Mouse (Mus musculus): ENCODE data around the gene Cnbp.

Gene Cnbp

DNA sequence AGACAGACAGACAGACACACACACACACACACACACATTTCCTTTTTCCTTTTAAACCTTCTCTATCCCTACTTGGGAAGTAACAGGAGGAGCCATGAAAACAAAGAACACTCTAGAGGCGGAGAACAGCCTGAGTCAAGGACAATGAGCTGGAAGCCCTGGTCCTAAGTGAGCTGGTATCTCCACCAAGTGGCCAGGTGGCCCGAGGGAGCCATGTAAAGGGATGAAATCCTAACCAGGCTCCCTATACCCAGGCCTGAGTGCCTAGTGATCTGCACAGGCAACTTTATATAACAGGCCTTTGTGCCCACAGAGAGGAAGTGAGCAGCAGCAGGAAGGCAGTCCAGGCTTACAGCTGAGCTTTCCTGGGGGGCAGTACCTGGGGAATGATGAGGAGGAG lies 44.0 kb downstream of the Cnbp start:
- DNase-seq (ENCODE audit: inconsistent age in 2 of 2, low spot score in 1 of 2): peak; percentile 43 to 68

DNA sequence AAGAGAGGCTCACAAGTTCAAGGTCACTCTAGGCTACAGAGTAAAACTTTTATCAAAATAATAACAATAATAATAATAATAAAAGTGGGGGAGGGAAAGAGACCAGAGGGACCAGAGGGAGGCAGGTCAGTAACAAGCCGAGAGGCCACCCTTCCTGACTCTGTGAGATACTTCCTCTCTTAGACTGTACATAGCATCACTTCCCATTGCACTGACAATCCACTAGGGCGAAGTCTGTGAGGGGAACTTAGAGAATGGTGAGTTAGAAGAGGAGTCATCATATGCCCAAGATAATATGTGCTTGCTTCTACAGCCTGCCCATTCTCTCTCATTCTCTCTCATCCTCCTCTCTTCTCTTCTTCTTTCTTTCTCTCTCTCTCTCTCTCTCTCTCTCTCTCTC lies 44.9 kb downstream of the Cnbp start:
- peak in 1 of 2 experiments; percentile 45 for DNase-seq (ENCODE audit: inconsistent age in 2 of 2, low spot score in 1 of 2)

DNA sequence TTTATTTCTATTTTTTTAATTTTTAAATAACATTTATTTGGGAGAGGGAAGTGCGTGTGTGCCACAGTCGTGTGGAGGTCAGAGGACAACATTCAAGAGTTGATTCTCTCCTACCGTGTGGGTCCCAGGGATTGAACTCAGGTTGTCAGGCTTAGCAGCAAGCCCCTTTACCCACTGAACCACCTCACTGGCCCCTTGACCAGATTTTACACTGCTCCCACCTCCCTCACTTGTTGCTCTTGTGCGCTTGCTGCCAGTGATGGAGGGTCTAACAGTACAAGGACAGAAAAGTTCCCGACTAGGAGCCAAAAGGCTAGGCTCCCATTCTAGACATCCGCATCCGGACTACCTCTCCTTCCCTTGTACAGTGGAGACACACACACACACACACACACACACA lies 45.5 kb downstream of the Cnbp start:
- no peak for DNase-seq (ENCODE audit: inconsistent age in 2 of 2, low spot score in 1 of 2)

DNA sequence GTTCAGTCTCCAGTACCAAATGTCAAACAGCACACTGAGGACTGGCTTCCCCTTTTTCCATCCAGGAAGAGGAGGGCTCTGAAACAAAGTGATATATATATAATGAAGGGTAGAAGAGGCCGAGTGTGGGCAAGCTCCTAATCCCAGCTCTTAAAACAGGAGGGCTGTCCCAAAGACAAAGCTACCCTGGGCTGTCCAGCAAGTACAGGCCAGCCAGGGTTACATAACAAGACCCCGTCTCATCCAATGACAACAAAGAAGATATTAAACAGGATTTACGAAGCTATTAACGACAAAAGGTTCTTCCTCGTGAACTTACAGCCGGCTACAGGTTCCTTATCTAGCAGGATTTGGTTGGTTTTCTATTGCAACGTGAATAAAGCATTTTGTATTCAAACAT lies 46.0 kb downstream of the Cnbp start:
- DNase-seq (ENCODE audit: inconsistent age in 2 of 2, low spot score in 1 of 2): peak in 1 of 2 experiments; percentile 25

DNA sequence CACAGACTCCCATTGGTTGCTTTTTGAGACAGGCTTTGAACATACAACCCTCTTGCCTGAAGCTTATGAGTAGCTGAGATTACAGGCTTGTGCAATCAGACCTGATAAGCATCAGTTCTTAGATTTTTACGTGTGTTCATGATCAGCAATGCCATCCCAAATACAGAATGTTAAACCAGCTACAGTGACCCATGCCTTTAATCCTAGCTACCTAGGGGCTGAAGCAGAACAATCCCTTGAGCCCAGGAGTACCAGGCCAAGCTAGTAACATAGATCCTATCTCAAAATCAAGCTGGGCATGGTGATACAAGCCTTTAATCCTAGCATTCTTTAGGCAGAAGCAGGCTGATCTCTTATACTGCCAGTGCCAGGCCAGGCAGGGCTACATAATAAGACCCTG lies 46.9 kb downstream of the Cnbp start:
- DNase-seq (ENCODE audit: inconsistent age in 2 of 2, low spot score in 1 of 2): no peak

DNA sequence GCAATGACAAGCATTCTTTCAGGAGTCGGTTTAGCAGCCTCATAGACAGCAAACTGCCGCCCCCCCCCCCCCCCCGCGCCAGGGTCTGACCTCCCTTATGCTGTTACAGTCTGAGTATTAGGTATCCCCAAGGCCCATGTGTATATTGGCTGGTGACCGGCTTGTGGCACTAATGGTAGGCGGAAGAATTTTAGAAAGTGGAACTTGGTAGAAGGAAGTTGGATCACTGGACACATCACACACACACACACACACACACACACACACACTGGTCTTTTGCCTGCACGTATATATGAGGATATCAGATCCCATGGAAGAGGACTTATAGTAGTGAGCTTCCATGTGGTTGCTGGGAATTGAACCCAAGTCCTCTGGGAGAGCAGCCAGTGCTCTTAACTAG lies 48.4 kb downstream of the Cnbp start:
- no peak for DNase-seq (ENCODE audit: inconsistent age in 2 of 2, low spot score in 1 of 2)

DNA sequence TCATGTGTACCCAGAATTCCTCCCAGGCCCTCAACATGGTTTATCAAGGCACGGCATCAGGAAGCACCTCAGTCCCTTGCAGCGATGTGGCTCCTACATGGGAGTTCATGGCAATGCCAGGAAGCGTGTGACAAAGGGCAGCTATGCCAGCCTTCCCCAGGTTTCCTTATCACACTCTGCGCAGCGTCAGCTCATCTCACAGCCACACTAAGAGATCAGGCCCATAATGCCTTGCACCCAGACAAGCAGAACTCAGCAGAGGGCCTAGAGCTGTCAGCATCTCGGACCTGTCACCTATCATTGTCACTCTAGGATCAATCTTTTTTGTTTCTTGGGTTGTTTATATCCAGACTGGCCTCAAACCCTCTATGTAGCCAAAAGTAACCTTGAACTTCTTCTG lies 51.3 kb downstream of the Cnbp start:
- DNase-seq (ENCODE audit: inconsistent age in 2 of 2, low spot score in 1 of 2): no peak

DNA sequence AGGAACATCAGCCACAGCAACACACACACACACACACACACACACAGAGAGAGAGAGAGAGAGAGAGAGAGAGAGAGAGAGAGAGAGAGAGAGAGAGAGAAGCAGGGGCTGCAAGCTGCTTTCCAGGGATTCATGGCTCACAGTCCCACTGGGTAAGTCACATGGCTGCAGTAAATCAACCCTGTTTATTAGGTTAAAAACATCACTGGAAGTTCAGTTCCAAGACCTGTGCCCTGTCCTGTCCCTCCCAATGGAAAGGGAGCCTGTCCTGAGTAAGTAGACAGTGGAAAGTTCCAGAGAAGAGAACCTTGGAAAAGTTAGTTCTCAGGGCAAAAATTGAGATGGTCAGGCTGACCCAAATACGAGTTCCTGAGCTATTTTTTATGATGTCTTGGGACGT lies 53.6 kb downstream of the Cnbp start:
- peak; percentile 38 to 82 for DNase-seq (ENCODE audit: inconsistent age in 2 of 2, low spot score in 1 of 2)

DNA sequence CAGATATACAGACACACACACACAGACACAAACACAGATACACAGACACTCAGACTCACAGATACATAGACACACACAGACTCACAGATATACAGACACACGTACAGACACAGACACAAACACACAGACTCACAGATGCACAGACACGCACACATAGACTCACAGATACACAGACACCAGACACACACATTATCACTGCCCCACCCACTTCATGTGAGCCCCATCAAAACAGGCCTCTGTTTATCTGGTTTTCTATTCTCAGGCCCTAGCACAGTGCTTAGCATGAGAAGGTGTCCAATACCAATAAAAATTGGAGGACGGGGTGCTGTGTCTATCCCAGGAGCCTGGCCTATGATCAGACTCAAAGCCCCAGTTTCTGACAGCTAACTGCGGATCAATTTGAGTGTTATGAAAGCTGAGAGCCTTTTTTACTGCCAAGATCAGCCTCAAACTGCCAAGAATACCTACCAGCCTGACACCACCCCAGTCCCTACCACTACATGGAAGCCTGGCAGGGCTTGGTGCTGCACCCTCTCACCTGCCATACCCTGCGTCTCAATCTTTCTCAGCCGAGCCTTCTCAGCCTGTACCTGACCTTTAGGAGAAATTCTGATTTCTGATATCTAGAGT lies 54.5 kb downstream of the Cnbp start:
- DNase-seq (ENCODE audit: inconsistent age in 2 of 2, low spot score in 1 of 2): peak in 1 of 2 experiments; percentile 22

DNA sequence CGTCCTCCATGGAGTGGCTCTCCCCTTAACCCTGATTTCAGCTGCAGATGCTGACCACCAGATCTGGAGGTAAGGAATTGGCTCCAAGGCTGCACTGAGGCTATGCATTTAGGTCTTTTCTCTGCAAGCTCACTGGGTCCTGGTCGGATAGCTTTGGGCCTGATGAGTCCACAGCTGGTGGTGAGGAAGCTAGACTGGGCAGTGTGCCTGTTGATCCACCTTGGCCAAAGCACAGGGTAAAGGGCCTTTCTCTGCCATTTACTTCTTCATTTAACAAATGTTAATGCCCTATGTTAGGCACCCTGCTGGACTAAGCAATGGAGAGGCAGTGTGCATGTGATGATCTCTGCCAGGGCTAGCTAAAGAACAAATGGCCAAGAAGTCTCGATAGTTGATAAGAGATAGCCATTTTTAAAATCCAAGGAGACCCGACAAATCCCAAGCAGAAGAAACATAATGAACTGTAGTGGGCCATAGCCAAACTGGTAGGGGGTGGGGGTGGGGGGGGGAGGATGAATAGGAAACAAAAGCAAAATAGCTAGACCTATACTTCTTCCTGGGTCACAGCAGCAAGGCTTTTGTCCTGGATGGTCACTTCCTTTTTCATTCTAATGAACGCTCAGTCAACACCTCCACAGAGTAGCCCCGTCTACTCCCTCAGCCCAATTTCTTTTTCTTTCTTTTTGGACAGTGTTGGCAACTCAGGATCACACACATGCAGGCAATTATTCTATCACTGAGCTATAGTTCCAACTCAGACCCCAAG lies 55.3 kb downstream of the Cnbp start:
- peak in 1 of 2 experiments; percentile 23 for DNase-seq (ENCODE audit: inconsistent age in 2 of 2, low spot score in 1 of 2)

DNA sequence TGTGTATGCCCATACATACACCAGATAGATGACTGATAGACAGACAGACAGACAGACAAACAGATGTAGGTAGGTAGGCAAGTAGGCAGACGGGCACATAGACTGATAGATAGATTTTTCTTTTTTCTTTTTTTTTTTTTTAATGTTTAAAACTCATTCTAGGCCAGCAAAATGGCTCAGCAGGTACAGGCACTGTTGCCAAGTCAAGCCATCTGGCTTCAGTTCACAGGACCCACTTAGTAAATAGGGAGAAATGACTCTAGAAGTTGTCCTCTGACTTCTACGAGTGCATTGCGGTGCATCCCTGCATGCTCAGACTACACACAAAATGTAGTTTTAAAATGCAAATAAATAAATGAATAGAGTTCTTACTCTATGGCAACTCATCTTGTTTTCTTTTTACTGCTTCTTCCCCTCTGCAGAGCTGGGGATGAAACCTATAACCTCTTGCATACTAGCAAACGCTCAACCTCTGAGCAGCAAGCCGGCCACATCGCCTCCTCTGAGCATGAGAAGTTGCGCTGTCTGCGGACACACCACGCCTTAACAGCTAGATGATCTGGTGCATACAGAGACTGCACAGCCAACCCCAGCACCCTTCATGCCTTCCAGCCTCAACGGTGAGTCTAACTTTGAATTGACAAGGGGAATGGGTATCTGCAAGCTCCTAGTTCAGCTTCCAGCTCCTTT lies 56.9 kb downstream of the Cnbp start:
- DNase-seq (ENCODE audit: inconsistent age in 2 of 2, low spot score in 1 of 2): no peak

Data from adrenal gland, adult (tissue).